Mouse (Mus musculus): ENCODE measurements around the gene Kcnc3. TPM values are rescaled to one million over a fixed set of nuclear protein-coding genes. Genes with fewer than 3 reads are reported as not detected.

Kcnc3 gene
- total and polyA plus RNA-seq, 2 experiments: 0.37 to 4.6 TPM

DNA sequence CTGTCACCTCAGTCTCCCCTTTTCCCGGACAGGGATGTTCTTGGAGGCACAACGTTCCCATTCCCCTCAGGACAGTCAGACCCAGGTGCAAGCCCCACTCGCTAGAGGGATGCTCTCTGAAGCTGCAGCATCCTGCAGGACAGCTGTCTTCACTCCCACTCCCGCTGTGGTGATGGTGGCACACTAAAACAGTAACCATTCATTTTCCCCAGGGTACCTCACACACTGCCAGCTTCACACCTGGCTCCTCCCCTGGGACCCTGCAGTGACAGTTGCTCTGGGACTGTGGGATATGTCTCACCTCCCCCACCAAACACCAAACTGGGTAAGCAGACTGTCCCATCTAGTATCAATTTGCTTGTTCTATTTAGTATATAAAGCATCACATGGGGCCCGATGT is 42.7 kb upstream of the Kcnc3 start:
- no peak overlapping the region for H3K4me3 ChIP-seq (ENCODE audit: insufficient read depth, low read depth, low read length)
- DNase-seq (ENCODE audit: extremely low read depth, low read depth, low spot score): no peak
- no peaks in the 10 kb centered on the region for H3K4me1 ChIP-seq (ENCODE audit: control insufficient read depth, insufficient read depth, low read length)
- no peak overlapping the region for H3K9ac ChIP-seq (ENCODE audit: low read depth, low read length)
- no peak overlapping the region for H3K27ac ChIP-seq (replicated peaks; ENCODE audit: insufficient read depth, low read depth, low read length)
- 29% methylated on average over 5 of the region's 5 CpGs for WGBS
- TF ChIP-seq CTCF (IDR thresholded peaks at IDR 0.05; ENCODE audit: low read depth, low read length) (no peak), POLR2A (IDR thresholded peaks at IDR 0.05; ENCODE audit: extremely low read depth, insufficient read depth, low read length) (no peak)
- H3K27me3 ChIP-seq (ENCODE audit: control insufficient read depth, insufficient read depth, low read length): no peaks in the 10 kb centered on the region
- H3K79me2 ChIP-seq (ENCODE audit: control insufficient read depth, insufficient read depth, low read length): no peaks in the 10 kb centered on the region
- peaks cover 18% of the 10 kb centered on the region; the same call in 1 of the 2 replicates for H3K36me3 ChIP-seq (ENCODE audit: control insufficient read depth, insufficient read depth, low read length)

DNA sequence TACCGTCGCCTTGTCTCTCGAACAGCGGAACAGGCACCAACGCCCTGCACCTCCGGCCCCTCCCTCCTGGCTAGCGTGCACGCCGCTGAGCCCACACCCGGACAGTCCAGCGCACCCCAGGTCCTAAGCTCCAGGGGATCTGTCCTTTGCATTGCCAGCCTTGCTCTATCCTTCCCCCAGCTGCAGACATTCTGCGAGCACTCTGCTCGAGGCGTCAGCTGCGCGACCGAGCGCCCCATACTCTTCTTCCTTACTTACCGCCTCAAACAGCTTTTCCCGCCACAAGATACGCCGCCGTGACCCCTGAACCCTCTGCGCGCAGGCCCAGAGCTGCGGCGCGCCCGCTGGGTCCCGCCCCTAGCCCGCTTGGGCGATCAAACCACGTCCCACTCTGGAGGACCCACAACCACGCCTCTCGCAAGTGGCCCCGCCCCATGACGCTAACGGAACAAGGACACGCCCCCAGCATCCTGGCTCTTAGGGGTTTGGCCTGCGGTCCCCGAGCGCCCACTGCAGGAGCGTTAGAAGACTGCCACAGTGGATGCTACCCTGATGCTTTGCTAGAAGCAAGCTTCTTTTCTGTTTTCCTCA is 41.9 kb upstream of the Kcnc3 start, which contains the start of gene Pold1:
Gene Pold1 (minus strand): TSS at position 353 of the 591 bp plus-strand sequence.
- Histone ChIP-seq H3K27ac (replicated peaks; ENCODE audit: insufficient read depth, low read depth, low read length) (0 out of 2 replicates have a peak within 1 kb of the TSS, but pooled peaks have one; percentile 25), H3K36me3 (ENCODE audit: control insufficient read depth, insufficient read depth, low read length) (peaks cover 18% of the 10 kb centered on the region; the same call in 1 of the 2 replicates), H3K9ac (ENCODE audit: low read depth, low read length) (peak within 1 kb of the TSS; percentile 44), H3K4me3 (ENCODE audit: insufficient read depth, low read depth, low read length) (peak within 1 kb of the TSS; percentile 83), H3K79me2 (ENCODE audit: control insufficient read depth, insufficient read depth, low read length) (no peaks in the 10 kb centered on the region), H3K4me1 (ENCODE audit: control insufficient read depth, insufficient read depth, low read length) (peaks cover 4% of the 10 kb centered on the region; the same call in 1 of the 2 replicates), H3K27me3 (ENCODE audit: control insufficient read depth, insufficient read depth, low read length) (no peaks in the 10 kb centered on the region)
- peak; percentile 92 for TF ChIP-seq CTCF (IDR thresholded peaks at IDR 0.05; ENCODE audit: low read depth, low read length)
- no peak for TF ChIP-seq POLR2A (IDR thresholded peaks at IDR 0.05; ENCODE audit: extremely low read depth, insufficient read depth, low read length)
- peak; percentile 93 for DNase-seq (ENCODE audit: extremely low read depth, low read depth, low spot score)
- under 1% methylated on average over 43 of the region's 43 CpGs for WGBS

DNA sequence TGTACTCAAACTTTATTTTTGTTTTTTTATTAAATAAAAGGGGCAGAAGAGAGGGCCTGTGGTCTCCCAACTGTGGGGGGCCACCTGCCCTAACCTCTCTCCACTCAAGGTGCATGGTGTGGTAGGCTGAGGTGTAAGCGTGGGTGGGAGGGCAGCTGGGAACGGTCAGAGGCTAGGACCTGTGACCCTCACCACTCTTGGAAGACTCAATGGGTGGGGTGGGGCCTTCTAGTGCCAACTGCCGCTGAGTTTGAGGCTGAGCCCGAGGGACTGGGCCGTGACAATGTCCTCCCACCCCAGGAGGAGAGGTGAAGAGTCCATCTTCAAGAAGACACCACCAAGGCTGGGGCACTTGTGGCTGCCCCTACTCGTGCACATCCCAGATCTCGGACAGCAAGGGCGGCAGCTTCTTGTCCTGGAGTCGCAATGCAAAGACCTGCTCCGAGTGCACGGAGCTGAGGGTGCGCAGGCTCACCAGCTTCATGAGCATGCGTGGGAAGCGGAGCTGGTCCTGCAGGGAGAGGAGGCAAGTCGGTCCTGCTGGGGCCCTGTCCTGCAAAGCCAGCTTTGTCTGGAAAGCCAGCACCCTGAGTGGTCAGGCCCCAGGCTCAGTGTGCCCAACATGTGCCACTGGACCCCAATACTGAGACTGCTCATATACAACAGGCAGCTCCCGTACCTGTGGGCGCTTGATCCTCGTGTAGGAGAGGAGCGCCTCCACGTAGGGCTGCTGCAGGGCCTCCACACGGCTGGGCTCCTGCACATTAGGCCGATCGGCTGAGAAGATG is 40.6 kb upstream of the Kcnc3 start:
- H3K79me2 ChIP-seq (ENCODE audit: control insufficient read depth, insufficient read depth, low read length): no peaks in the 10 kb centered on the region
- DNase-seq (ENCODE audit: extremely low read depth, low read depth, low spot score): no peak
- no peak overlapping the region for H3K9ac ChIP-seq (ENCODE audit: low read depth, low read length)
- H3K4me3 ChIP-seq (ENCODE audit: insufficient read depth, low read depth, low read length): no peak overlapping the region
- H3K27ac ChIP-seq (replicated peaks; ENCODE audit: insufficient read depth, low read depth, low read length): no peak overlapping the region
- no peak for TF ChIP-seq POLR2A (IDR thresholded peaks at IDR 0.05; ENCODE audit: extremely low read depth, insufficient read depth, low read length)
- peaks cover 18% of the 10 kb centered on the region; the same call in 1 of the 2 replicates for H3K36me3 ChIP-seq (ENCODE audit: control insufficient read depth, insufficient read depth, low read length)
- 96% methylated on average over 23 of the region's 23 CpGs for WGBS
- no peaks in the 10 kb centered on the region for H3K27me3 ChIP-seq (ENCODE audit: control insufficient read depth, insufficient read depth, low read length)
- H3K4me1 ChIP-seq (ENCODE audit: control insufficient read depth, insufficient read depth, low read length): peaks cover 4% of the 10 kb centered on the region; the same call in 1 of the 2 replicates

DNA sequence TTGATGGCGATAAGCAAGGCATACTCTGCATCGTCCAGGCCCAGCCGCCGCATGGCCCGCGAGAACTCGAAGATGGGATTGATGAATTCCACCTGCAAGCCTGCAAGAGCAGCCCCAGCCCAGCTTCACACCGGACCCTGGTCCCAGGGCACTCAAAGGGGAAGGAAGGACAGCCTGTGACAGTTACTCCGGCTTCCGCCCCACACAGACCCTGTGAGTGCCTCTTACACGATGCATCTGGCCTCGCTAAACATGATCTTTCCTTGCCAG is 40.1 kb upstream of the Kcnc3 start:
- TF ChIP-seq POLR2A (IDR thresholded peaks at IDR 0.05; ENCODE audit: extremely low read depth, insufficient read depth, low read length) (no peak), CTCF (IDR thresholded peaks at IDR 0.05; ENCODE audit: low read depth, low read length) (no peak)
- no peaks in the 10 kb centered on the region for H3K27me3 ChIP-seq (ENCODE audit: control insufficient read depth, insufficient read depth, low read length)
- no peak for DNase-seq (ENCODE audit: extremely low read depth, low read depth, low spot score)
- peaks cover 18% of the 10 kb centered on the region; the same call in 1 of the 2 replicates for H3K36me3 ChIP-seq (ENCODE audit: control insufficient read depth, insufficient read depth, low read length)
- peaks cover 4% of the 10 kb centered on the region; the same call in 1 of the 2 replicates for H3K4me1 ChIP-seq (ENCODE audit: control insufficient read depth, insufficient read depth, low read length)
- WGBS: 95% methylated on average over 12 of the region's 12 CpGs
- no peak overlapping the region for H3K9ac ChIP-seq (ENCODE audit: low read depth, low read length)
- no peaks in the 10 kb centered on the region for H3K79me2 ChIP-seq (ENCODE audit: control insufficient read depth, insufficient read depth, low read length)
- no peak overlapping the region for H3K27ac ChIP-seq (replicated peaks; ENCODE audit: insufficient read depth, low read depth, low read length)
- no peak overlapping the region for H3K4me3 ChIP-seq (ENCODE audit: insufficient read depth, low read depth, low read length)

DNA sequence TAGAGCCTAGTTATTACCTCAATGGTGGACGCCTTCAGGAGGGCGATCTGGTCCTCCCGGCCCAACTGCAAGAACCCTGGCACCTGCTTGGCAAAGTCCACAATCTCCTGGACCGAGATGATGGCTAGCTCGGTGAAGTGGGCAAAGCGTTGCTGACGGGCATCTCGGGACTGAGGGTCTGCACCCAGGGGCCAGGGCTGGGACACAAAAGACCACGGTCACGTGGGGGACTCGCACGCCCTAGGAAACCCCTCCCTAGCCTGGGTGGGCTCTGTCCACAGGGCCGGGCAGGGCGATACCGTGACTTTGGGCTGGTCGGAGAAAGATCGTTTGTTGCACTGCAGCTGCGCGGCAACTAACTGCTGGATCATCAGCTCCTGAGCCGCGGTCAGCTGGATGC is 39.2 kb upstream of the Kcnc3 start:
- WGBS: 96% methylated on average over 21 of the region's 21 CpGs
- no peak for DNase-seq (ENCODE audit: extremely low read depth, low read depth, low spot score)
- H3K79me2 ChIP-seq (ENCODE audit: control insufficient read depth, insufficient read depth, low read length): no peaks in the 10 kb centered on the region
- H3K9ac ChIP-seq (ENCODE audit: low read depth, low read length): no peak overlapping the region
- no peaks in the 10 kb centered on the region for H3K27me3 ChIP-seq (ENCODE audit: control insufficient read depth, insufficient read depth, low read length)
- peaks cover 18% of the 10 kb centered on the region; the same call in 1 of the 2 replicates for H3K36me3 ChIP-seq (ENCODE audit: control insufficient read depth, insufficient read depth, low read length)
- no peak overlapping the region for H3K4me3 ChIP-seq (ENCODE audit: insufficient read depth, low read depth, low read length)
- peaks cover 4% of the 10 kb centered on the region; the same call in 1 of the 2 replicates for H3K4me1 ChIP-seq (ENCODE audit: control insufficient read depth, insufficient read depth, low read length)
- H3K27ac ChIP-seq (replicated peaks; ENCODE audit: insufficient read depth, low read depth, low read length): no peak overlapping the region
- TF ChIP-seq CTCF (IDR thresholded peaks at IDR 0.05; ENCODE audit: low read depth, low read length): no peak
- TF ChIP-seq POLR2A (IDR thresholded peaks at IDR 0.05; ENCODE audit: extremely low read depth, insufficient read depth, low read length): no peak

DNA sequence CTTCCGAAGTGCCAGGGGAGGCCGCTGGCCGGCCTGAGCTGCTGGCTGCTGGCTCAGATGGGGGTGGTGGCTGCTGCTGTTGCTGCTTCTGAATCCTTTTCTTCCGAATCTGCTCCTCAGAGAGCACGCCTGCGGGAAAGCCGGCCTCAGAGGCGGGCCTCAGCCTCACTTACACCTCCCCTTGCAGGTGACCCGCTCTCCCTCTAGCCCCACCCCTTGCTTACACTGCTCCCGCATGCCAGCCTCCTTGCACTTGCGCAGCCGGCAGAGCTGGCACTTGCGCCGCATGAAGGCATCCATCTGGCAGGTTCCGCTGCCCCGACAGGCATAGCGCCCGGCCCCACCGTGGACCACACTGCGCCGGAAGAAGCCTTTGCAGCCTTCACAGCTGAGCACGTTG is 38.7 kb upstream of the Kcnc3 start:
- Histone ChIP-seq H3K27ac (replicated peaks; ENCODE audit: insufficient read depth, low read depth, low read length) (no peak overlapping the region), H3K4me3 (ENCODE audit: insufficient read depth, low read depth, low read length) (no peak overlapping the region), H3K36me3 (ENCODE audit: control insufficient read depth, insufficient read depth, low read length) (peaks cover 18% of the 10 kb centered on the region; the same call in 1 of the 2 replicates), H3K79me2 (ENCODE audit: control insufficient read depth, insufficient read depth, low read length) (no peaks in the 10 kb centered on the region), H3K4me1 (ENCODE audit: control insufficient read depth, insufficient read depth, low read length) (peaks cover 4% of the 10 kb centered on the region; the same call in 1 of the 2 replicates), H3K9ac (ENCODE audit: low read depth, low read length) (no peak overlapping the region), H3K27me3 (ENCODE audit: control insufficient read depth, insufficient read depth, low read length) (no peaks in the 10 kb centered on the region)
- no peak for DNase-seq (ENCODE audit: extremely low read depth, low read depth, low spot score)
- WGBS: 86% methylated on average over 22 of the region's 22 CpGs
- TF ChIP-seq CTCF (IDR thresholded peaks at IDR 0.05; ENCODE audit: low read depth, low read length): no peak
- TF ChIP-seq POLR2A (IDR thresholded peaks at IDR 0.05; ENCODE audit: extremely low read depth, insufficient read depth, low read length): no peak
